Mouse (Mus musculus) gastrocnemius, postnatal 25 days (tissue): ENCODE data around the gene Tmem236. TPM values are rescaled to one million over a fixed set of nuclear protein-coding genes. Genes with fewer than 3 reads are reported as not detected.

ENCODE experiments used
- DNase-seq: peaks from one replicate; pipeline ENCODE4 v3.0.0; 2022
- microRNA-seq, 2 experiments: library from miRNA; unstranded; fragments of <30 nt; microRNA quantifications; one replicate each; pipeline ENCODE4 v1.2.0; 2021; ENCODE audit warnings: borderline replicate concordance in 2 of 2
- total RNA-seq, 2 experiments: library from RNA; stranded (reverse); gene quantifications; 1 replicate in 1 of 2; 2 replicates in 1 of 2; pipeline ENCODE4 v1.2.3; 2021

Tmem236 gene
- total RNA-seq, 2 experiments from 2014 or later = 0.21 to 0.31 TPM

GRCm38 (mm10) chr2:14251938-14252337 lies 77.6 kb downstream of the Tmem236 start:
- DNase-seq = no peak

DNA sequence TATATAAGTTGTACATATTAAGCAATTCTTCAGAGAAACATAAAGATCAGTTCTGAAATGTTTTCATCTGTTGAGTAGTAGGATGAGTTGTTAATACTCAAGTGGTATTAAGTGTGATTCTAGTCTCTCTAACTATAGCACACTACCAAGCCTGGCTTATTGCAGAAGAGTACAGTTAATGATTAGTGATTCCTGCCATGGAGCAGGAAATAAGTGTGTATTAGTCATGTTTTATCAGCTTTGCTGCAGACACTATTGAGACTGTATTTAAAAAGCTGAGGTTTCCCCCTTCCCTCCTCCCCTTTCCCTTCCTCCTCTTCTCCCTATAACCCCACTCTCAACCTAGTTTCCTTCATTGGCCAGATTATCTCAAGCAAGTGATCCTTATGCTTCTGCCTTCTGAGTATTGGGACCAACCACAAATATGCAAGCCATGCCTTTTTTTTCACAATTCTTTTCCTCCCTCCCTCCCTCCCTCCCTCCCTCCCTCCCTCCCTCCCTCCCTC lies 84.1 kb downstream of the Tmem236 start:
- no peak for DNase-seq

- no peak for DNase-seq
Observed at GRCm38 (mm10) chr2:14262090-14262489, 87.8 kb downstream of the Tmem236 start.

- no peak for DNase-seq
Observed at GRCm38 (mm10) chr2:14269160-14269559, 94.8 kb downstream of the Tmem236 start.

Small RNA genes within 50 kb of the gene (microRNA-seq; reads per million reads assigned to microRNA genes)
- gene Mir511 = 35.7 to 61.1 reads per million in 2 experiments

Other genes starting within 250 kb of the Tmem236 start
- gene Hacd1, start 118.4 kb upstream of the Tmem236 start, total RNA-seq = 100 to 1,000 TPM; 247 to 255 TPM
- gene Stam, start 100.4 kb upstream of the Tmem236 start, total RNA-seq = 10 to 100 TPM; 17.6 to 18.7 TPM
- 10 to 100 TPM; 15.2 to 17.7 TPM for gene Mrc1, start 54.9 kb downstream of the Tmem236 start, total RNA-seq
- under 1 TPM; 0.72 to 0.82 TPM for gene Slc39a12, start 213.8 kb downstream of the Tmem236 start, total RNA-seq